Comparison of ENCODE assay signal across 20 mouse cellular contexts in genomic region chr7:130590845-130591437, GRCm38 (mm10). TPM values are rescaled to one million over a fixed set of nuclear protein-coding genes. Genes with fewer than 3 reads are reported as not detected.
DNase-seq lines count a peak whose midpoint lies in the region; ATAC-seq and TF ChIP-seq lines count a peak whose summit lies in the region.
"Had no signal": no experiment of that assay in that cellular context is flagged by ENCODE, and none has a peak within 500 bp of the region (broad histone marks: within the 10 kb centered on the region; RNA-seq: fewer than 3 reads in every experiment).

No protein-coding gene starts in this region.

- H3K27me3 ChIP-seq in heart, adult 2 months (ENCODE audit: control insufficient read depth, insufficient read depth, low read length), result no peaks in the 10 kb centered on the region
- no peaks in the 10 kb centered on the region for H3K27me3 ChIP-seq in heart, embryonic 11.5 days (ENCODE audit: control insufficient read depth, insufficient read depth, low read length)
- H3K27me3 ChIP-seq: embryonic facial prominence, embryonic 15.5 days; forebrain, embryonic 15.5 days; hindbrain, embryonic 15.5 days; kidney, embryonic 15.5 days; liver, embryonic 13.5 days had no signal

- H3K27ac ChIP-seq in heart, adult 2 months, result peak overlapping the region; percentile 77
- H3K27ac ChIP-seq in heart, embryonic 11.5 days (ENCODE audit: low read depth, low read length), result no peak overlapping the region
- H3K27ac ChIP-seq: embryonic facial prominence, embryonic 15.5 days; forebrain, embryonic 15.5 days; hindbrain, embryonic 15.5 days; kidney, embryonic 15.5 days; liver, embryonic 13.5 days had no signal

- TF ChIP-seq EP300 in heart, adult 2 months (IDR thresholded peaks at IDR 0.05; ENCODE audit: insufficient read depth, low read depth, low read length), result no peak

- H3K9ac ChIP-seq in heart, adult 2 months (ENCODE audit: low read depth, low read length), result no peak overlapping the region
- H3K9ac ChIP-seq in heart, embryonic 11.5 days (ENCODE audit: low read depth, low read length), result no peak overlapping the region
- H3K9ac ChIP-seq: embryonic facial prominence, embryonic 15.5 days; forebrain, embryonic 15.5 days; hindbrain, embryonic 15.5 days; kidney, embryonic 15.5 days; liver, embryonic 13.5 days had no signal

- ATAC-seq in heart, embryonic 11.5 days (replicated peaks; ENCODE audit: insufficient number of reproducible peaks, low FRiP score, low TSS enrichment), result no peak
- ATAC-seq in granulocyte monocyte progenitor cell, adult 5-6 weeks (replicated peaks; ENCODE audit: poor library complexity, severe bottlenecking), result peak; percentile 78
- ATAC-seq: activated CD4-positive, CD25-positive, alpha-beta regulatory T cell, adult 4 months; forebrain, embryonic 15.5 days had no signal

- H3K9me3 ChIP-seq in heart, embryonic 11.5 days (replicated peaks; ENCODE audit: control insufficient read depth, low read length), result no peaks in the 10 kb centered on the region
- H3K9me3 ChIP-seq: embryonic facial prominence, embryonic 15.5 days; forebrain, embryonic 15.5 days; hindbrain, embryonic 15.5 days; kidney, embryonic 15.5 days; liver, embryonic 13.5 days had no signal

- TF ChIP-seq CTCF in heart, adult 2 months (IDR thresholded peaks at IDR 0.05), result no peak

- H3K36me3 ChIP-seq in heart, adult 2 months (ENCODE audit: control insufficient read depth, insufficient read depth, low read length), result no peaks in the 10 kb centered on the region
- no peaks in the 10 kb centered on the region for H3K36me3 ChIP-seq in heart, embryonic 11.5 days (ENCODE audit: control insufficient read depth, insufficient read depth, low read length)
- H3K36me3 ChIP-seq: embryonic facial prominence, embryonic 15.5 days; forebrain, embryonic 15.5 days; hindbrain, embryonic 15.5 days; kidney, embryonic 15.5 days; liver, embryonic 13.5 days had no signal

- H3K4me2 ChIP-seq in heart, embryonic 11.5 days, result no peak overlapping the region
- H3K4me2 ChIP-seq: embryonic facial prominence, embryonic 15.5 days; forebrain, embryonic 15.5 days; hindbrain, embryonic 15.5 days; kidney, embryonic 15.5 days; liver, embryonic 13.5 days had no signal

- H3K4me1 ChIP-seq in heart, adult 2 months (ENCODE audit: control insufficient read depth, insufficient read depth, low read length), result peaks cover 6% of the 10 kb centered on the region
- no peaks in the 10 kb centered on the region for H3K4me1 ChIP-seq in heart, embryonic 11.5 days (ENCODE audit: control insufficient read depth, insufficient read depth, low read length)
- H3K4me1 ChIP-seq: embryonic facial prominence, embryonic 15.5 days; kidney, embryonic 15.5 days; liver, embryonic 13.5 days had no signal

- H3K4me3 ChIP-seq in heart, adult 2 months, result no peak overlapping the region
- H3K4me3 ChIP-seq in heart, embryonic 11.5 days (ENCODE audit: low read depth, low read length), result no peak overlapping the region
- H3K4me3 ChIP-seq: embryonic facial prominence, embryonic 15.5 days; forebrain, embryonic 15.5 days; hindbrain, embryonic 15.5 days; kidney, embryonic 15.5 days; layer of hippocampus, adult 2 months; liver, embryonic 13.5 days; myocyte had no signal

- intact Hi-C loops in heart, adult 2 months (cut with DNase I), result loop anchor here (2.0 kb wide), 1 partner anchor 14 kb away; the partner anchor contains the start of gene Tacc2

- H3K79me2 ChIP-seq in heart, adult 2 months (replicated peaks; ENCODE audit: control insufficient read depth, insufficient read depth, low read length), result 0 out of 2 replicates have a peak, but pooled peaks cover 1% of the 10 kb centered on the region

- WGBS in heart, adult 2 months, result 57% methylated on average over 8 of the region's 8 CpGs
- WGBS in heart, embryonic 11.5 days (ENCODE audit: insufficient replicate concordance), result 67% methylated on average over 8 of the region's 8 CpGs

- no peak for DNase-seq in heart, adult 2 months
- DNase-seq in lung, postnatal 10 days, result peak; percentile 11
- DNase-seq in lung, adult 18-20 months, result no peak
- DNase-seq in yolk sac, embryonic 10.5 days (ENCODE audit: low spot score), result peak; percentile 7
- DNase-seq in left cerebral cortex, adult 11 months (ENCODE audit: low spot score), result no peak
- DNase-seq: cerebellum, adult 18-20 months; gastrocnemius, postnatal 25 days; heart, postnatal 10 days; liver, embryonic 13.5 days; spleen, adult 18-20 months; thymus, postnatal 4 days had no signal

- no peak for TF ChIP-seq POLR2A in heart, adult 2 months (IDR thresholded peaks at IDR 0.05; ENCODE audit: insufficient read depth, low read depth, low read length)

RNA-seq across cellular contexts. Expression of gene Tacc2, which starts 13.7 kb away (rescaled TPM):
- 100 to 1,000 TPM; 339 to 480 TPM for total RNA-seq in heart, adult 2 months (2021)
- polyA plus RNA-seq in heart, adult 2 months (2012; rRNA removed), result 117 and 163 TPM in 2 replicates
- 42.2 and 48.9 TPM in 2 replicates for polyA plus RNA-seq in heart, embryonic 11.5 days (2014; fragmentation: Nextera tagmentation; extraction: Ambion mirVana)
- total RNA-seq in granulocyte monocyte progenitor cell, adult 5-6 weeks (2014; fragmentation: Nextera tagmentation), result 10.9 and 22.5 TPM in 2 replicates
- 3.7 and 6.2 TPM in 2 replicates for total RNA-seq in granulocyte monocyte progenitor cell, adult 5-6 weeks (2017)

RNA-seq across cellular contexts. Expression of gene Nsmce4a, which starts 18.0 kb away (rescaled TPM):
- 10 to 100 TPM; 38.6 to 46.0 TPM for total RNA-seq in heart, adult 2 months (2021)
- 20.0 and 32.3 TPM in 2 replicates for polyA plus RNA-seq in heart, adult 2 months (2012; rRNA removed)
- polyA plus RNA-seq in heart, embryonic 11.5 days (2014; fragmentation: Nextera tagmentation; extraction: Ambion mirVana), result 137 and 146 TPM in 2 replicates
- total RNA-seq in granulocyte monocyte progenitor cell, adult 5-6 weeks (2014; fragmentation: Nextera tagmentation), result 121 and 125 TPM in 2 replicates
- total RNA-seq in granulocyte monocyte progenitor cell, adult 5-6 weeks (2017), result 204 and 256 TPM in 2 replicates

Comparison
In these comparisons a context has a peak if more than half of its experiments do, and no peak if none do; other contexts are left out.
1. DNase-seq: peak in lung, postnatal 10 days (single experiment) and yolk sac, embryonic 10.5 days (single experiment); none in heart, adult 2 months (0 of 2), lung, adult 18-20 months (0 of 2) and left cerebral cortex, adult 11 months (single experiment).
2. RNA of gene Tacc2, which starts 13.7 kb away (total RNA-seq): 339 to 480 TPM in heart, adult 2 months; 3.7 to 22.5 TPM in granulocyte monocyte progenitor cell, adult 5-6 weeks; every median in the first group is over 10 times any median in the second.